Mouse (Mus musculus) ES-Bruce4 (cell line): Measurements from ENCODE around the gene Kank1.

Experiments used
- CTCF ChIP-seq: IDR thresholded peaks from one replicate; pipeline ENCODE4 v1.8.1; 2011; ENCODE audit warnings: low read depth, low read length
- POLR2A ChIP-seq: IDR thresholded peaks from one replicate; pipeline ENCODE4 v1.8.1; 2011; ENCODE audit warnings: low read length; ENCODE audit not compliant: insufficient read depth

GRCm38 (mm10) chr19:25357094-25357493, 120.3 kb downstream of the Kank1 start:
- TF ChIP-seq CTCF (no peak), POLR2A (no peak)
